ENCODE assay signal across 8 mouse cellular contexts in genomic region chr14:124675654-124676505, GRCm38 (mm10). TPM values are rescaled to one million over a fixed set of nuclear protein-coding genes. Genes with fewer than 3 reads are reported as not detected.
A peak's percentile ranks its signal among the peaks of the same experiment; 100 is the strongest.
DNase-seq lines count a peak whose midpoint lies in the region; ATAC-seq and TF ChIP-seq lines count a peak whose summit lies in the region.

No protein-coding gene starts in this region.

- H3K4me1 ChIP-seq in forebrain, postnatal 0 days (ENCODE audit: insufficient read depth), result 0 out of 2 replicates have a peak, but pooled peaks cover 3% of the 10 kb centered on the region
- H3K4me1 ChIP-seq in midbrain, embryonic 11.5 days (ENCODE audit: control insufficient read depth, insufficient read depth, low read length), result peaks cover 15% of the 10 kb centered on the region

- peak overlapping the region; percentile 63 for H3K4me3 ChIP-seq in forebrain, postnatal 0 days (ENCODE audit: low read depth, low read length)
- peak overlapping the region; percentile 49 for H3K4me3 ChIP-seq in midbrain, embryonic 11.5 days (ENCODE audit: low read depth, low read length)

- peak overlapping the region; percentile 83 for H3K4me2 ChIP-seq in forebrain, postnatal 0 days (ENCODE audit: low read depth)
- peak overlapping the region; percentile 90 for H3K4me2 ChIP-seq in midbrain, embryonic 11.5 days

- peak overlapping the region; percentile 62 for H3K9ac ChIP-seq in forebrain, postnatal 0 days
- H3K9ac ChIP-seq in midbrain, embryonic 11.5 days (ENCODE audit: low read length), result peak overlapping the region; percentile 69

- H3K36me3 ChIP-seq in forebrain, postnatal 0 days (ENCODE audit: insufficient read depth), result no peaks in the 10 kb centered on the region
- H3K36me3 ChIP-seq in midbrain, embryonic 11.5 days (ENCODE audit: control insufficient read depth, insufficient read depth, low read length), result no peaks in the 10 kb centered on the region

- peak; percentile 92 for DNase-seq in brain, adult 2 months (ENCODE audit: low read depth, low spot score)
- DNase-seq in cerebellum, adult 18-20 months, result peak; percentile 65 to 71
- peak; percentile 70 for DNase-seq in forebrain, postnatal 0 days
- DNase-seq in layer of hippocampus, adult 18-20 months (ENCODE audit: low spot score in 2 of 2), result peak; percentile 52 to 78
- DNase-seq in midbrain, embryonic 11.5 days (ENCODE audit: low spot score, missing footprints), result peak; percentile 94
- peak; percentile 70 for DNase-seq in telencephalon, adult 2 months (ENCODE audit: low read depth, low spot score)
- DNase-seq in thymus, postnatal 4 days, result no peak
- DNase-seq in testis, postnatal 10 days (ENCODE audit: low spot score), result no peak

- no peaks in the 10 kb centered on the region for H3K27me3 ChIP-seq in forebrain, postnatal 0 days (ENCODE audit: insufficient read depth, low read length)
- no peaks in the 10 kb centered on the region for H3K27me3 ChIP-seq in midbrain, embryonic 11.5 days (ENCODE audit: control insufficient read depth, insufficient read depth, low read length)

- H3K9me3 ChIP-seq in forebrain, postnatal 0 days (ENCODE audit: low read length), result no peaks in the 10 kb centered on the region
- no peaks in the 10 kb centered on the region for H3K9me3 ChIP-seq in midbrain, embryonic 11.5 days (ENCODE audit: control insufficient read depth, low read length)

- WGBS in forebrain, postnatal 0 days, result 3% methylated on average over 23 of the region's 23 CpGs
- WGBS in midbrain, embryonic 11.5 days, result 8% methylated on average over 23 of the region's 23 CpGs

- ATAC-seq in forebrain, postnatal 0 days, result peak; percentile 43
- peak; percentile 49 for ATAC-seq in midbrain, embryonic 11.5 days (ENCODE audit: low FRiP score)

- H3K27ac ChIP-seq in forebrain, postnatal 0 days (ENCODE audit: low read depth, low read length), result peak overlapping the region; percentile 84
- H3K27ac ChIP-seq in midbrain, embryonic 11.5 days (ENCODE audit: low read depth, low read length), result no peak overlapping the region

- TF ChIP-seq CTCF in forebrain, postnatal 0 days (IDR thresholded peaks at IDR 0.05; ENCODE audit: low read depth), result no peak

RNA-seq across cellular contexts. Expression of gene Fgf14, which starts 1.0 kb away (rescaled TPM):
- total RNA-seq in forebrain, postnatal 0 days (2014; rRNA removed), result 33.0 and 46.8 TPM in 2 replicates
- 26.4 and 32.4 TPM in 2 replicates for polyA plus RNA-seq in forebrain, postnatal 0 days (2015; fragmentation: Nextera tagmentation; extraction: Ambion mirVana)
- total RNA-seq in layer of hippocampus, adult 18-20 months (2021), result 10 to 100 TPM; 33.3 to 35.2 TPM
- polyA plus RNA-seq in midbrain, embryonic 11.5 days (2014; fragmentation: Nextera tagmentation; extraction: Ambion mirVana), result 9.6 and 10.5 TPM in 2 replicates

Comparison
In these comparisons a context has a peak if more than half of its experiments do, and no peak if none do; other contexts are left out.
1. DNase-seq: peak in brain, adult 2 months (single experiment), cerebellum, adult 18-20 months (2 of 2), forebrain, postnatal 0 days (single experiment), layer of hippocampus, adult 18-20 months (2 of 2), midbrain, embryonic 11.5 days (single experiment) and telencephalon, adult 2 months (single experiment); none in thymus, postnatal 4 days (single experiment) and testis, postnatal 10 days (single experiment).